Mouse (Mus musculus): ENCODE measurements around the gene Smc5.

Smc5 gene

GRCm38 (mm10) chr19:23273355-23274053, at the start of gene Smc5:
Gene Smc5 (minus strand): TSS chr19:23273897.
- peak; percentile 86 for DNase-seq (ENCODE audit: low spot score)

GRCm38 (mm10) chr19:23323107-23323506, 49.4 kb upstream of the Smc5 start:
- DNase-seq (ENCODE audit: low spot score): no peak

DNA sequence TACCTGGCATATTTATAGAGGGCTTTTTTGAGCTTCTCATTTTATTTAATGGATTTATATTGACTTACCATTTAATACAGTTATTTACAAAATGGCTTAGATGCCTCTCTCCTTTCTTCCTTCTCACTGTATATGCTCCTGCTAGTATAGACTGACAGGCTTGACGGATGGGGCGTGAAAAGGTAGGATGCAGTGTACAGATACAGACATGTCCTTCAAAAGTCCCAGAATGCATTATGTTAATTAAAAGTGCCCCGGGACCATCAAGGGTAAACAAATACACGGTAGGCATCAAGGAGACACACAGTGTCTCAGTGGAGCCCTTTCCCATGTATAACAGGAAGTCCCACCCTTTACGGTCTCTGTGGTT, 44.3 kb upstream of the Smc5 start:
- no peak for DNase-seq (ENCODE audit: low spot score)

- no peak for DNase-seq (ENCODE audit: low spot score)
Measured at GRCm38 (mm10) chr19:23317295-23317988, 43.7 kb upstream of the Smc5 start.

DNA sequence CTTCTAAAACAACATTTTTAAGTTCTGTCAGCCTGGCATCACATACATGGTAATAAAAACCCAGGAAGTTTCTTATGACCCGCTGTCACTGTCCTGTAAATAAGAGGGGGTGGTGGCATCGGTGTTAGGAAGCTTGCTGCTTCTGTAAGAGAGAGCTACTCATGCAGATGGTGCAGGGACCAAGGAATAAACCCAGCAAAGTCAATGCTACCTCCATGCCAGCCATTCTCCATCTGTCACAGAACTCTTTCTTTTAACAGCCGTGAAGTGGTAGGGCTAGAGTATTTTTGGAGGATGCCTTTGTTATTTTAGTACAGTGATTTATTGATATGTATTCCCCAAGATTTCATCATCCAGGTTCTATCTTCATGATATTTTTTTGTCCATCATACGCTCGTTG, 43.2 kb upstream of the Smc5 start:
- DNase-seq (ENCODE audit: low spot score): no peak

DNA sequence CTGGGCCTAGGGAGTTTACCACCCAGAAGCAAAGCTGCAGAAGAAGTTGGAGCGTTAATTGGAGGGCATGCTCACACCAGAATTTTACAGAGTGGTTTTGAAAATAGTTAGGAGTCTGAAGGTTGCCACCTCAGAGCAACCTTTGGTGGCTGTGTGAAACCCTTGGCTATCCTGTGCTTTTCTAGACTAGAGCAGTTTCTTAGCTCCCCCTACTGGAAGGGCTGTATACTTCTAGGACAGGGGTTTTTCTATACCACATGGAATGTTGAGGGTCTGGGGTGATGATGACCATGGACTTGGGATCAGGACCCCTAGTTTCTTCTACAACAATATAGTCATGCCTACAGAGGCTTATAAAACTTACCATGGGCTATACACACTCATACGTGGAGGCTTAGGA, 36.3 kb upstream of the Smc5 start:
- DNase-seq (ENCODE audit: low spot score): peak; percentile 30

- no peak for DNase-seq (ENCODE audit: low spot score)
Measured at GRCm38 (mm10) chr19:23306671-23307070, 33.0 kb upstream of the Smc5 start.

DNA sequence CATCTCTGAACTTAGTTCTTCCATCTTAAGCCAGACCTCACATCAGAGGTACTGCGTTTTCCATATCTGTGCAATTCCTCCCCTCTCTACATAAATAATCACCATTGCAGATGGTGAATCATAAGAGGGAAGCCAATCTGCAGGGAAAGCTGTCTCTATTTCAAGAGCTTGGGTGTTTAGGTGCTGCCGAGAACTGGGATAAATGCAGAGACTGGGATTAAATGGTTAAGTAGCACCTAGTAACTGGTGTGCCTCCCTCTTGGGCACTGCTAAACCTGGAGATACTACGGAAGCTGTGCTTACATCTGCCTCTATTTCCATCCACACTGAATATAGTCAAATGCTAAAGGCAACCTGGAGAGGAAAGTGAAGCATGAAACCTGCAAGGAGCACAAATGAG, 26.3 kb upstream of the Smc5 start:
- DNase-seq (ENCODE audit: low spot score): no peak

GRCm38 (mm10) chr19:23298917-23299316, 25.2 kb upstream of the Smc5 start:
- DNase-seq (ENCODE audit: low spot score): no peak

DNA sequence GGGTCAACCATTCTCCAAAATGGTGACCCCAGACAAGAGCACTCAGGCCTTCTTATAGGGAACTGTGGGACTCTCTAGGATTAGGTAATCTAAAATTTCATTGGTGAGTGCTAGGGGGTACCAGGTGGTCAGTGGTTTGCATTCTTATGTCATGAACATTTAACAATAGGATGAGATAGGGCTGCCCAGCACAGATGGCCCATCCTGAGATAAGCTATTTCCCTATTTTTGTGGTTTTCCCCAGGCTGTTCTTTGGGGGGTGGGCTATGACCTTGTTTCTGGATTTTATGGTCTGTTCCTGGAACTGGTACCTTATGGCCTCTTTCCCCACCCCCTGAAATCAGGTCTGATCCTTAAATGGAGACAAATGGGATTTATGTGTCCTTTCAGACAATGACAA, 23.5 kb upstream of the Smc5 start:
- DNase-seq (ENCODE audit: low spot score): no peak

DNA sequence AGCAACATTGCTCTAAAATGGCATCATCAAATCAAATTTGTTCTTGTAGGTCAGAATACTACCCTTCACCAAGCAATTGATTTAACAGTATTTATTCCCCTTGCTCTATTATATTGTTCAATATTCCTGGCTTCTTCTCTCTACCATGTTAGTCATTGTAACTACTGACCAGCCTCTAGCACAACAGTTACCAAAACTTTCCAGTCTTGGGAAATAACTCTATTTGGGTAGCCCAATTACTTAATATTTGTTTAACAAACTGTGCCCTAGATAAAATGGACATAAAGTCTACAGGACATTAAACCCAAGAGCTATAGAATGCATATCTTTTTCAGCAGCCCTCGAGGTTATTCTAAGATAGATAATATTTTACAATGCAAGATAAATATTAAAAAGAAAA, 15.6 kb upstream of the Smc5 start:
- no peak for DNase-seq (ENCODE audit: low spot score)

DNA sequence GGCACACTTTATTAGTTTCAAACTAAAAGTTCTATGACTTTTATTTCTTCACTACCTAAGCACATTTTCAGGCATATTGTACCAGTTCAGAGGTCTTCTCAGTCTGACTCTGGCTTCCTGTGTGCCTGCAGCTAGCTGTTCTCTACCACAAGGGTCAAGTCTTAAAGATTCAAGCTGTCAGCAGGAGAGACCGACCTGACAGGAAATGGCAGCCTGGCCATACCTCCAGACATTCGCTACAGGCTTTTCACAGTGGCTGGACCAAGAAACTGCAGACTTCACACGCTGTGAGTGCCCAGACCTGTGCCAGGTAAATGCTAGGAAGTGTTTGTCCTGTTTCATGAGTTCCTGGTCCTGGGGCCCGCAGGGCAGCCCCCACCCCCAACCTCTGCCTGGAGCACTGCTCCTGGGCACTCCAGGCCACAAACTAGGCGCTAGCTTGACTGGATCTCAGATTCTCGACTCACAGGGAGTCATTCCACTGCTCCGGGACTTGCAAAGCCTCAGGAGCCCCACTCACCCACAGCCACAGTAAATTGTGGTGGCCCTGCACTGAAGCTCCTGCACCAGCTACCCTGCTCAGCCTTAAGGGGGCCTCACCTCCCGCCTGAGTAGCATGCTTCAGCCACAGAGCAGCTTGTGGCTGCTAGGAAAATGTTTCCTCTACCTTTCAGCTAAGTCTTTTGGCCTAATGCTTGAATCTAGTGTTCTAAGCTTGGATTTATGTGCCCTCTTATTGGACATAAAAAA, 8.4 kb upstream of the Smc5 start:
- no peak for DNase-seq (ENCODE audit: low spot score)

GRCm38 (mm10) chr19:23274054-23274724, 492 bp upstream of the Smc5 start:
- no peak for DNase-seq (ENCODE audit: low spot score)

- no peak for DNase-seq (ENCODE audit: low spot score)
Measured at GRCm38 (mm10) chr19:23256771-23257170, 16.9 kb downstream of the Smc5 start.

GRCm38 (mm10) chr19:23246473-23246872, 27.2 kb downstream of the Smc5 start:
- DNase-seq (ENCODE audit: low spot score): no peak

DNA sequence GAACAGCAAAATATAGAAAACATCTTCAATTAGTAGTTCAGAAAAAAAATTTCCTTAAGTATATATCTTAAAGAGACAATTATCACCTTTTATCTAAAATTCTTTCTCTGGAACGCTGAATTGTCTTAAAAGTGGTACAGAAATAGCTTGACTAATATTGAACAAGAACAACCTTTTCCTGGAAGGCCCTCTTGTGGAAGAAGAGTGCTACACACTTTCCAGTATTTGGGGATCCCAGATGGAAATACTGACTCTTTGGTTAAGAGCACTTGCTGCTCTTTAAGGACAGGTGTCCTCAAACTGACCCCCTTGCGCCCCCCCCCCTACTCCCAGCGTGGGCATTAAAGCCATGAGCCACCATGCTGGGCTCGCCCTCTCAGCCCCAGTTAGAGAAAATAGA, 48.6 kb downstream of the Smc5 start:
- DNase-seq (ENCODE audit: low spot score): peak; percentile 78

DNA sequence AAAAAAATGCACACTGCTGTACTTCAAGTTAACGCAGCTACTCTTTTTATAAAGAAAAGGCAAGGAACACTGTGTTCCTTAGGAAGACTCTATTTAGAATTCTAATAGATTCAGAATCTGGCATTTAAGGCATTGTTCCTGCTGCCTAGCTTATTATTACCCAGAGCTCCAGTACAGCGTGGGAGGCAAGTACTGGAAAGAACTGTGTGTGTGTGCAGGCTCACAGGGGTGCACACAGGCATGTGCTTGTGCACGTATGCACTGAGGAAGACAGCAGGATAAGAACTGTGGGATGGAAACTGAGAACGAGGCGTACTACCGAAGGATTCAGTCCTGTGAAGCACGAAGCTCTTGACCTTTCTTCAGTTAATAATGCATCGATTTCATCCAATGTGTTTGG, 59.4 kb downstream of the Smc5 start:
- no peak for DNase-seq (ENCODE audit: low spot score)

- peak; percentile 70 for DNase-seq (ENCODE audit: low spot score)
Measured at GRCm38 (mm10) chr19:23211325-23211724, 62.4 kb downstream of the Smc5 start.

DNA sequence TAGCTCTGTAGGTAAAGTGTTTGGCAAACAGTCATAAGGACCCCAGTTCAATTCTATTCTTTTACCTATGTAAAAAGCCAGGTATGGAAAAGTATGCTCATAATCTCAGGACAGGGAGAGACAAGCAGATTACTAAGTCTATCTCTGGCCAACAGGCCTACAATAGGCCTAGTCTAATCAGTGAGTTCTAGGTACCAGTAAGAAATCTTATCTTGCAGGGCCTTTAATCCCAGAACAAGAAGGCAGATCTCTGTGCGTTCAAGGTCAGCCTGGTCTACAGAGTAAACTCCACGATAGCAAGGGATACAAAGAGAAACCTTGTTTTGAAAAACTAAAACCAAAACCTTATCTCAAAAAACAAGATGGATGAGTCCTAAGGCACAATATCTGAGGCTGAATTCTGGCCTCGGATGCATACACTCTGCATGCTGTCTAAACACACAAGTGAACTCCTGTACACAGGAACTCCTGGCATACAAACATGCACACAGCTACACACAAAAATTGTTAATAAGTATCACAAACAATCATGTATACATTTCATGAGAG, 70.1 kb downstream of the Smc5 start:
- no peak for DNase-seq (ENCODE audit: low spot score)

DNA sequence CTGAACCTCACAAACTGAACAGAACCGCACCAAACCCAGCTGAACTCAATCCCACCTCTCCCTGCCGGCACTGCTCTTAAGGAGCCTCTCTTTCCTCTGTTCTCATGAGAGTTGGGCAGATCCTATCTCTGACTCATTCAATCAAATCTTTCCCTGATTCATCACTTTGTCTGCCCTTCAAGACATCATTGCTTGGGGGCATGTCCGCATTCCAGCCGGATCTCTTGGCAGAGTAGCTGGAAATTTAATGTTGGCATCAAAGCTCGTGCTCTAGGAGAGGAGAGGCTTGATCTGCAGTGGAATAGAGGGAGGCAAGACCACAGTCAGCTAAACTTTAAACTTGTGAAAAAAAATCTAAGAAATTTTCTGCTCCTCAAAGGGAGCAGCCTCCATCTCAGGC, 71.6 kb downstream of the Smc5 start:
- DNase-seq (ENCODE audit: low spot score): no peak

GRCm38 (mm10) chr19:23193076-23193475, 80.6 kb downstream of the Smc5 start:
- no peak for DNase-seq (ENCODE audit: low spot score)

DNA sequence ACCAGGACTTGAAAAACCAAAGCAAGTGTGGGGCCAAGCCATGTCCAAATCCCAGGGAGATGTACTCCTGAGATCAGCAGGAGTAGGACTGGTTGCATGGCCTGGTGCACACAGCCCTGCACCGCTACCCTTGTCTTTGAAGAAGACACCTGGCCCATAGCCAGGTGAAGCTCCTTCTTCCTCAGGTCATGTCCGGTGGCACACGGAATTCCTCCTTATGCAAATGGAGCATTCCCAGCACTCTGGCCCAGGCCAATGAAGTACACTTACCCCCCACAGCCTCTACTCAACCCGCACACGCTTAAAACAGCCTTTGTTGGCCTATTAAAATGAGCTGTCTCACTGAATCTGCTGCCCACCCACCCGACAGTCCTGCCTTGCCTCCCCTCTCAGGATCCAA, 82.2 kb downstream of the Smc5 start:
- DNase-seq (ENCODE audit: low spot score): no peak

All from adipocyte (in vitro differentiated cells).